Mouse (Mus musculus) liver, embryonic 12.5 days (tissue): ENCODE results near the gene Sparc. TPM values are rescaled to one million over a fixed set of nuclear protein-coding genes. Genes with fewer than 3 reads are reported as not detected.

Source experiments
- ATAC-seq: fragments of 200-750 bp; cut with Nextera tagmentation; 2 replicates; pipeline ENCODE4 v1.8.0; 2017; ENCODE audit warnings: moderate number of reproducible peaks, mild to moderate bottlenecking, moderate library complexity
- H3K27ac ChIP-seq: fragments of 300-500 bp; sonication (generic); 2 replicates; pipeline ENCODE4 v1.5.1; 2016; ENCODE audit warnings: mild to moderate bottlenecking
- H3K27me3 ChIP-seq: fragments of 300-500 bp; sonication (generic); replicated peaks from 2 replicates; pipeline ENCODE4 v1.6.1; 2016; ENCODE audit warnings: mild to moderate bottlenecking, moderate library complexity
- H3K36me3 ChIP-seq: fragments of 300-500 bp; sonication (generic); 2 replicates; pipeline ENCODE4 v1.6.1; 2016; ENCODE audit warnings: mild to moderate bottlenecking, moderate library complexity
- H3K4me1 ChIP-seq: fragments of 300-500 bp; sonication (generic); 2 replicates; pipeline ENCODE4 v1.6.1; 2016
- H3K4me2 ChIP-seq: fragments of 300-500 bp; sonication (generic); 2 replicates; pipeline ENCODE4 v1.6.1; 2016; ENCODE audit warnings: mild to moderate bottlenecking, moderate library complexity
- H3K4me3 ChIP-seq: fragments of 300-500 bp; sonication (generic); 2 replicates; pipeline ENCODE4 v1.5.1; 2016; ENCODE audit warnings: mild to moderate bottlenecking, moderate library complexity
- H3K9ac ChIP-seq: fragments of 300-500 bp; sonication (generic); 2 replicates; pipeline ENCODE4 v1.6.1; 2016; ENCODE audit warnings: mild to moderate bottlenecking, moderate library complexity
- H3K9me3 ChIP-seq: fragments of 300-500 bp; sonication (generic); replicated peaks from 2 replicates; pipeline ENCODE4 v1.6.1; 2016; ENCODE audit warnings: mild to moderate bottlenecking, moderate library complexity
- WGBS: fragments of 180-500 bp; shearing (Covaris S2); methylation state at CpG from one replicate; pipeline ENCODE4 v1.1.7; 2016; ENCODE audit not compliant: insufficient replicate concordance; 5-methylcytosine and 5-hydroxymethylcytosine counted together
- polyA plus RNA-seq: library from polyadenylated mRNA; unstranded; fragments of >200 nt; fragmentation: Nextera tagmentation; extraction: Ambion mirVana; gene quantifications from 2 replicates; pipeline ENCODE4 v1.2.1, GENCODE M21; 2016

Sparc gene
- polyA plus RNA-seq, 1 experiment from 2014 or later: 167 TPM

GRCm38 (mm10) chr11:55373838-55374237, 49.1 kb downstream of the Sparc start:
- H3K36me3 ChIP-seq: no peaks in the 10 kb centered on the region
- ATAC-seq: no peak
- no peaks in the 10 kb centered on the region for H3K4me1 ChIP-seq
- H3K9ac ChIP-seq: no peak overlapping the region
- peaks cover 3% of the 10 kb centered on the region; the same call in 1 of the 2 replicates for H3K27me3 ChIP-seq
- WGBS: 37% methylated on average over 6 of the region's 6 CpGs
- no peak overlapping the region for H3K27ac ChIP-seq
- H3K4me3 ChIP-seq: no peak overlapping the region
- no peaks in the 10 kb centered on the region for H3K9me3 ChIP-seq
- no peak overlapping the region for H3K4me2 ChIP-seq

GRCm38 (mm10) chr11:55373373-55373772, 49.6 kb downstream of the Sparc start:
- Histone ChIP-seq H3K4me3 (no peak overlapping the region), H3K36me3 (no peaks in the 10 kb centered on the region), H3K27ac (no peak overlapping the region), H3K27me3 (peaks cover 3% of the 10 kb centered on the region; the same call in 1 of the 2 replicates), H3K4me1 (no peaks in the 10 kb centered on the region), H3K9me3 (no peaks in the 10 kb centered on the region), H3K9ac (no peak overlapping the region), H3K4me2 (no peak overlapping the region)
- 55% methylated on average over 12 of the region's 12 CpGs for WGBS
- no peak for ATAC-seq

- Histone ChIP-seq H3K9ac (no peak overlapping the region), H3K27ac (no peak overlapping the region), H3K9me3 (no peaks in the 10 kb centered on the region), H3K27me3 (no peaks in the 10 kb centered on the region; the same call in 1 of the 2 replicates), H3K36me3 (no peaks in the 10 kb centered on the region), H3K4me2 (no peak overlapping the region), H3K4me1 (no peaks in the 10 kb centered on the region), H3K4me3 (no peak overlapping the region)
- WGBS: 57% methylated on average over 6 of the region's 6 CpGs
- ATAC-seq: no peak
These were observed 51.0 kb downstream of the Sparc start for GRCm38 (mm10) chr11:55372001-55372400.

GRCm38 (mm10) chr11:55369093-55369471, 53.9 kb downstream of the Sparc start:
- Histone ChIP-seq H3K9ac (no peak overlapping the region), H3K4me2 (no peak overlapping the region), H3K4me1 (no peaks in the 10 kb centered on the region), H3K36me3 (no peaks in the 10 kb centered on the region), H3K27me3 (no peaks in the 10 kb centered on the region; the same call in 1 of the 2 replicates), H3K4me3 (no peak overlapping the region), H3K9me3 (no peaks in the 10 kb centered on the region), H3K27ac (no peak overlapping the region)
- 58% methylated on average over 6 of the region's 6 CpGs for WGBS
- no peak for ATAC-seq

- Histone ChIP-seq H3K27ac (no peak overlapping the region), H3K4me3 (no peak overlapping the region), H3K4me2 (no peak overlapping the region), H3K9ac (no peak overlapping the region), H3K9me3 (no peaks in the 10 kb centered on the region), H3K4me1 (no peaks in the 10 kb centered on the region), H3K36me3 (no peaks in the 10 kb centered on the region), H3K27me3 (no peaks in the 10 kb centered on the region; the same call in 1 of the 2 replicates)
- ATAC-seq: no peak
- WGBS: 40% methylated on average over 4 of the region's 4 CpGs
These were observed 54.4 kb downstream of the Sparc start for GRCm38 (mm10) chr11:55368388-55369092.

GRCm38 (mm10) chr11:55367783-55368182, 55.2 kb downstream of the Sparc start:
- Histone ChIP-seq H3K9ac (no peak overlapping the region), H3K27me3 (no peaks in the 10 kb centered on the region), H3K4me2 (no peak overlapping the region), H3K36me3 (no peaks in the 10 kb centered on the region), H3K27ac (no peak overlapping the region), H3K4me1 (no peaks in the 10 kb centered on the region), H3K4me3 (no peak overlapping the region), H3K9me3 (no peaks in the 10 kb centered on the region)
- ATAC-seq: no peak
- 62% methylated on average over 10 of the region's 10 CpGs for WGBS

GRCm38 (mm10) chr11:55365840-55366239, 57.1 kb downstream of the Sparc start:
- WGBS: 67% methylated on average over 5 of the region's 5 CpGs
- H3K9ac ChIP-seq: no peak overlapping the region
- no peaks in the 10 kb centered on the region for H3K36me3 ChIP-seq
- no peak overlapping the region for H3K4me3 ChIP-seq
- no peak for ATAC-seq
- H3K4me2 ChIP-seq: no peak overlapping the region
- H3K9me3 ChIP-seq: no peaks in the 10 kb centered on the region
- H3K27me3 ChIP-seq: no peaks in the 10 kb centered on the region
- no peaks in the 10 kb centered on the region for H3K4me1 ChIP-seq
- H3K27ac ChIP-seq: no peak overlapping the region

- no peaks in the 10 kb centered on the region for H3K36me3 ChIP-seq
- WGBS: 46% methylated on average over 4 of the region's 4 CpGs
- ATAC-seq: no peak
- H3K4me1 ChIP-seq: no peaks in the 10 kb centered on the region
- H3K27ac ChIP-seq: no peak overlapping the region
- no peak overlapping the region for H3K4me2 ChIP-seq
- no peaks in the 10 kb centered on the region for H3K27me3 ChIP-seq
- no peak overlapping the region for H3K4me3 ChIP-seq
- no peak overlapping the region for H3K9ac ChIP-seq
- H3K9me3 ChIP-seq: no peaks in the 10 kb centered on the region
These were observed 57.7 kb downstream of the Sparc start for GRCm38 (mm10) chr11:55365242-55365641.

- no peaks in the 10 kb centered on the region for H3K27me3 ChIP-seq
- no peak overlapping the region for H3K4me2 ChIP-seq
- no peak overlapping the region for H3K27ac ChIP-seq
- no peaks in the 10 kb centered on the region for H3K4me1 ChIP-seq
- WGBS: 62% methylated on average over 3 of the region's 3 CpGs
- no peak overlapping the region for H3K4me3 ChIP-seq
- no peak overlapping the region for H3K9ac ChIP-seq
- H3K36me3 ChIP-seq: no peaks in the 10 kb centered on the region
- ATAC-seq: no peak
- no peaks in the 10 kb centered on the region for H3K9me3 ChIP-seq
These were observed 58.3 kb downstream of the Sparc start for GRCm38 (mm10) chr11:55364662-55365061.

- H3K9me3 ChIP-seq: no peaks in the 10 kb centered on the region
- H3K4me2 ChIP-seq: no peak overlapping the region
- no peak overlapping the region for H3K9ac ChIP-seq
- no peak overlapping the region for H3K27ac ChIP-seq
- no peak overlapping the region for H3K4me3 ChIP-seq
- H3K4me1 ChIP-seq: no peaks in the 10 kb centered on the region
- no peaks in the 10 kb centered on the region for H3K27me3 ChIP-seq
- ATAC-seq: no peak
- H3K36me3 ChIP-seq: no peaks in the 10 kb centered on the region
- WGBS: 53% methylated on average over 15 of the region's 15 CpGs
These were observed 64.7 kb downstream of the Sparc start for GRCm38 (mm10) chr11:55358094-55358783.

GRCm38 (mm10) chr11:55356846-55357245, 66.1 kb downstream of the Sparc start:
- WGBS: 71% methylated on average over 2 of the region's 2 CpGs
- no peaks in the 10 kb centered on the region for H3K9me3 ChIP-seq
- no peak for ATAC-seq
- no peak overlapping the region for H3K27ac ChIP-seq
- H3K4me2 ChIP-seq: no peak overlapping the region
- H3K9ac ChIP-seq: no peak overlapping the region
- no peak overlapping the region for H3K4me3 ChIP-seq
- no peaks in the 10 kb centered on the region for H3K36me3 ChIP-seq
- no peaks in the 10 kb centered on the region for H3K4me1 ChIP-seq
- no peaks in the 10 kb centered on the region for H3K27me3 ChIP-seq
